Mouse (Mus musculus) limb, embryonic 13.5 days (tissue): ENCODE data around the gene Slc35e3. TPM values are rescaled to one million over a fixed set of nuclear protein-coding genes. Genes with fewer than 3 reads are reported as not detected.

Experiments
- ATAC-seq: fragments of 200-750 bp; cut with Nextera tagmentation; 2 replicates; pipeline ENCODE4 v1.8.0; 2017; ENCODE audit warnings: low read depth, moderate number of reproducible peaks, moderate TSS enrichment; ENCODE audit not compliant: low FRiP score
- H3K27ac ChIP-seq: fragments of 300-500 bp; sonication (generic); 2 replicates; pipeline ENCODE4 v1.5.1; 2015; ENCODE audit warnings: inconsistent platforms, mild to moderate bottlenecking, moderate library complexity
- H3K27me3 ChIP-seq: fragments of 300-500 bp; sonication (generic); 2 replicates; pipeline ENCODE4 v1.6.1; 2015; ENCODE audit warnings: mild to moderate bottlenecking, inconsistent platforms
- H3K36me3 ChIP-seq: fragments of 300-500 bp; sonication (generic); 2 replicates; pipeline ENCODE4 v1.6.1; 2015; ENCODE audit warnings: inconsistent platforms, mild to moderate bottlenecking, moderate library complexity
- H3K4me1 ChIP-seq: fragments of 300-500 bp; sonication (generic); 2 replicates; pipeline ENCODE4 v1.6.1; 2015; ENCODE audit warnings: inconsistent platforms
- H3K4me2 ChIP-seq: fragments of 300-500 bp; sonication (generic); replicated peaks from 2 replicates; pipeline ENCODE4 v1.6.1; 2015; ENCODE audit warnings: inconsistent platforms, mild to moderate bottlenecking, moderate library complexity
- H3K4me3 ChIP-seq: fragments of 300-500 bp; sonication (generic); 2 replicates; pipeline ENCODE4 v1.5.1; 2015; ENCODE audit warnings: moderate library complexity, mild to moderate bottlenecking, inconsistent platforms
- H3K9ac ChIP-seq: fragments of 300-500 bp; sonication (generic); 2 replicates; pipeline ENCODE4 v1.6.1; 2015; ENCODE audit warnings: mild to moderate bottlenecking, inconsistent platforms
- H3K9me3 ChIP-seq: fragments of 300-500 bp; sonication (generic); 2 replicates; pipeline ENCODE4 v1.6.1; 2016; ENCODE audit warnings: inconsistent platforms
- WGBS: fragments of 180-500 bp; shearing (Covaris S2); methylation state at CpG from one replicate; pipeline ENCODE4 v1.1.7; 2015; 5-methylcytosine and 5-hydroxymethylcytosine counted together
- polyA plus RNA-seq: library from polyadenylated mRNA; unstranded; fragments of >200 nt; fragmentation: Nextera tagmentation; extraction: Ambion mirVana; gene quantifications from 2 replicates; pipeline ENCODE4 v1.2.1, GENCODE M21; 2015

Gene Slc35e3
- polyA plus RNA-seq, 1 experiment from 2014 or later: 44.3 TPM

- Histone ChIP-seq H3K27me3 (no peaks in the 10 kb centered on the region), H3K27ac (no peak overlapping the region), H3K9ac (no peak overlapping the region), H3K36me3 (peaks cover 89% of the 10 kb centered on the region), H3K4me3 (no peak overlapping the region), H3K4me2 (no peak overlapping the region), H3K4me1 (no peaks in the 10 kb centered on the region), H3K9me3 (no peaks in the 10 kb centered on the region)
- ATAC-seq: no peak
- WGBS: 91% methylated on average over 17 of the region's 17 CpGs
These were observed 35.0 kb upstream of the Slc35e3 start for GRCm38 (mm10) chr10:117781021-117781725.

GRCm38 (mm10) chr10:117780306-117780911, 34.2 kb upstream of the Slc35e3 start:
- Histone ChIP-seq H3K4me3 (no peak overlapping the region), H3K27ac (no peak overlapping the region), H3K4me1 (no peaks in the 10 kb centered on the region), H3K36me3 (peaks cover 88% of the 10 kb centered on the region), H3K9me3 (no peaks in the 10 kb centered on the region), H3K9ac (no peak overlapping the region), H3K4me2 (no peak overlapping the region), H3K27me3 (no peaks in the 10 kb centered on the region)
- 84% methylated on average over 6 of the region's 6 CpGs for WGBS
- ATAC-seq: no peak

GRCm38 (mm10) chr10:117779581-117780305, 33.6 kb upstream of the Slc35e3 start:
- Histone ChIP-seq H3K36me3 (peaks cover 88% of the 10 kb centered on the region), H3K4me2 (no peak overlapping the region), H3K27me3 (no peaks in the 10 kb centered on the region), H3K4me1 (no peaks in the 10 kb centered on the region), H3K9me3 (no peaks in the 10 kb centered on the region), H3K27ac (no peak overlapping the region), H3K4me3 (no peak overlapping the region), H3K9ac (no peak overlapping the region)
- ATAC-seq: no peak
- WGBS: 90% methylated on average over 8 of the region's 8 CpGs

DNA sequence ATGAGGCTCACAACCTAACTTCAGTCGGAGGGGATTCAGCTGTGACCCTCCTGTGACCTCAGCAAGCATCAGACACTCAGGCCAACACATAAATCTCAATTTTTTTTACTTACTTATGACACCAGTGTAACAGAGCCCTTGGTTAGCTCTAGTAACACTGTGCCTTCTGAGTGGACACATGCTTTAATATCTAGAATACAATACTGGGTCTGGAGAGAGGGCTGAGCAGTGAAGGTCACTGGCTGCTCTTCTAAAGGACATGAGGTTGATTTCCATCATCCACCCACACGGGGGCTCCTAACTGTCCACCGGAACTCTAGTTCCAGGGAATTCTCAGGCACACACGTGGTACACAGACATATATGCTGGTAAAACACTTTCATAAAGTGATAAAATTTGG, 32.8 kb upstream of the Slc35e3 start:
- H3K4me1 ChIP-seq: no peaks in the 10 kb centered on the region
- H3K36me3 ChIP-seq: peaks cover 90% of the 10 kb centered on the region
- no peak for ATAC-seq
- H3K4me2 ChIP-seq: no peak overlapping the region
- H3K9ac ChIP-seq: no peak overlapping the region
- no peaks in the 10 kb centered on the region for H3K27me3 ChIP-seq
- H3K9me3 ChIP-seq: no peaks in the 10 kb centered on the region
- 82% methylated on average over 4 of the region's 4 CpGs for WGBS
- H3K4me3 ChIP-seq: no peak overlapping the region
- no peak overlapping the region for H3K27ac ChIP-seq

- Histone ChIP-seq H3K9me3 (no peaks in the 10 kb centered on the region), H3K9ac (no peak overlapping the region), H3K4me1 (no peaks in the 10 kb centered on the region), H3K4me3 (no peak overlapping the region), H3K36me3 (peaks cover 89% of the 10 kb centered on the region), H3K4me2 (no peak overlapping the region), H3K27ac (no peak overlapping the region), H3K27me3 (no peaks in the 10 kb centered on the region)
- WGBS: 90% methylated on average over 12 of the region's 12 CpGs
- ATAC-seq: no peak
These were observed 32.3 kb upstream of the Slc35e3 start for GRCm38 (mm10) chr10:117778328-117778910.

DNA sequence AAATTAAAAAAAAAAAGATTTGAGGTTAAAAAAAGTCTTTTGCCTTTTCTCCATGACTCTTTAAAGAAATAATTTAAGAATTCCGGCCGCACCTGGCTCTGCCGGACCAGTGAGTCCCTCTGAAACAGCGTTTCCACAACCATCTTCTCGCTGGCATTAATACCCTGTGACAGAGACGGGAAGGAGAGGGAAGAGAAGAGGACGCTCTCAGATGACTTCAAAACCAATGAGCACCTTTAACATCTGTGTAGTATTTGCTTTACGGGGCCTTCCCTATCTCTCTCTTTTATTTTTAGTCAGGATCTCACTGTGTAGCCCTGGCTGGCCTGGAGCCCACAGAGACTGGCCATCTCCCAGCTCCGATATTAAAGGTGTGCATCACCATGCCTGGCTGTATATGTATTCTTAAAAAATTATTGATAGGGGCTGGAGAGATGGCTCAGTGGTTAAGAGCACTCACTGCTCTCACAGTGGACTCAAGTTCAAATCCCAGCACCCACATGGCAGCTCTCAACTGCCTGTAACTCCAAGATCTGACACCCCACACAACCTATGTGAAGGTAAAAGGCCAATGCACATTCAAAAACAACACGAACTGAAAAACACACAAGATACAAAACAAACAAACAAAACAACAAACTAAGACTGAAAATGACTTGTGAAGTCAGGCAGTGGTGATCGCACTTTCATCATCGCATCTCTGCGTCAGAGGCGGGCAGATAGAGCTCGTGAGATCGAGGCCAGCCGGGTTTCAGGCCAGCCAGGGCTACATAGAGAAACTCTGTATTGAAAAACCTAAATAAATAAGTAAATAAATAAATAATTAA, 31.5 kb upstream of the Slc35e3 start:
- H3K4me2 ChIP-seq: no peak overlapping the region
- ATAC-seq: no peak
- peaks cover 89% of the 10 kb centered on the region for H3K36me3 ChIP-seq
- H3K27me3 ChIP-seq: no peaks in the 10 kb centered on the region
- no peaks in the 10 kb centered on the region for H3K9me3 ChIP-seq
- 94% methylated on average over 17 of the region's 17 CpGs for WGBS
- no peaks in the 10 kb centered on the region for H3K4me1 ChIP-seq
- H3K27ac ChIP-seq: no peak overlapping the region
- no peak overlapping the region for H3K4me3 ChIP-seq
- H3K9ac ChIP-seq: no peak overlapping the region

GRCm38 (mm10) chr10:117777103-117777470, 30.9 kb upstream of the Slc35e3 start:
- no peaks in the 10 kb centered on the region for H3K9me3 ChIP-seq
- H3K4me3 ChIP-seq: no peak overlapping the region
- no peaks in the 10 kb centered on the region for H3K27me3 ChIP-seq
- H3K4me1 ChIP-seq: no peaks in the 10 kb centered on the region
- no peak overlapping the region for H3K9ac ChIP-seq
- 93% methylated on average over 3 of the region's 3 CpGs for WGBS
- H3K27ac ChIP-seq: no peak overlapping the region
- peaks cover 89% of the 10 kb centered on the region for H3K36me3 ChIP-seq
- ATAC-seq: no peak
- H3K4me2 ChIP-seq: no peak overlapping the region

GRCm38 (mm10) chr10:117776281-117777102, 30.3 kb upstream of the Slc35e3 start:
- Histone ChIP-seq H3K4me3 (no peak overlapping the region), H3K4me2 (no peak overlapping the region), H3K9me3 (no peaks in the 10 kb centered on the region), H3K27ac (no peak overlapping the region), H3K27me3 (no peaks in the 10 kb centered on the region), H3K9ac (no peak overlapping the region), H3K4me1 (no peaks in the 10 kb centered on the region), H3K36me3 (peaks cover 86% of the 10 kb centered on the region)
- WGBS: 93% methylated on average over 12 of the region's 12 CpGs
- no peak for ATAC-seq

DNA sequence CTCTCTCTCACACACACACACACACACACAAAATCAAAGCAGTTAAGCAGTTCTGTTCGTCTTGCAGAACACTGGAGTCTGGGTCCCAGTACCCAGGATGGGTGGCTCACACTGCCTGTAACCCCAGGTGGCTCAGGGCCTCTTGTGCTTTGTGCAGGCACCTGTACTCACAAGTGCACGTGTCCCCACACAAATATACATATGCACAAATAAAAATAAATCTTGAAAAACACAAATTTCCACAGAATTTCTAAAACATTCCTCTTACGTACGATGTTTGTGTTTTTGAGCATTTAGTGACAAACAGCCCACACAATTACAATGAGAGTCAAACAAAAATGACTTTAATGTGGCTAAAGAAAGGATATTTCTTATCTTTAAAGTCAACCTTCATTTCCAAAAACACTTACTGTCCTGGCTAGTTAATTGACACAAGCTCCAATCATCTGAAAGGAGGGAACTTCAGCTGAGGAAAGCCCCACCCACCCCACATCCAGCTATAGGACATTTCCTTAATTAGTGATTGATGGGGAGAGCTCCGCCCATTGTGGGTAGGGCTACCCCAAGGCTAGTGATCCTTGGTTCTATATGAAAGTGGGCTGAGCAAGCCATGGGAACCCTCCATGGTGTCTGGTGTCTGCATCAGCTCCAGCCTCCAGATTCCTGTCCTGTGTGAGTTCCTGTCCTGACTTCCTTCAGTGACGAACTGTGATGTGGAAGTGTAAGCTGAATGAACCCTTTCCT, 29.4 kb upstream of the Slc35e3 start:
- Histone ChIP-seq H3K9me3 (no peaks in the 10 kb centered on the region), H3K4me1 (no peaks in the 10 kb centered on the region), H3K27me3 (no peaks in the 10 kb centered on the region), H3K9ac (no peak overlapping the region), H3K27ac (no peak overlapping the region), H3K4me3 (no peak overlapping the region), H3K36me3 (peaks cover 86% of the 10 kb centered on the region), H3K4me2 (no peak overlapping the region)
- 88% methylated on average over 6 of the region's 6 CpGs for WGBS
- no peak for ATAC-seq

- ATAC-seq: no peak
- H3K9ac ChIP-seq: no peak overlapping the region
- no peaks in the 10 kb centered on the region for H3K9me3 ChIP-seq
- no peaks in the 10 kb centered on the region for H3K4me1 ChIP-seq
- H3K27ac ChIP-seq: no peak overlapping the region
- 95% methylated on average over 1 of the region's 1 CpGs for WGBS
- H3K36me3 ChIP-seq: peaks cover 89% of the 10 kb centered on the region
- H3K27me3 ChIP-seq: no peaks in the 10 kb centered on the region
- no peak overlapping the region for H3K4me3 ChIP-seq
- H3K4me2 ChIP-seq: no peak overlapping the region
These were observed 28.6 kb upstream of the Slc35e3 start for GRCm38 (mm10) chr10:117774817-117775120.
